Mouse (Mus musculus) ovary, postnatal 14 days (tissue): ENCODE results near the gene Csad.

Experiments used
- DNase-seq: peaks from one replicate; pipeline ENCODE4 v3.0.0; 2022; ENCODE audit warnings: low spot score

Gene Csad

DNA sequence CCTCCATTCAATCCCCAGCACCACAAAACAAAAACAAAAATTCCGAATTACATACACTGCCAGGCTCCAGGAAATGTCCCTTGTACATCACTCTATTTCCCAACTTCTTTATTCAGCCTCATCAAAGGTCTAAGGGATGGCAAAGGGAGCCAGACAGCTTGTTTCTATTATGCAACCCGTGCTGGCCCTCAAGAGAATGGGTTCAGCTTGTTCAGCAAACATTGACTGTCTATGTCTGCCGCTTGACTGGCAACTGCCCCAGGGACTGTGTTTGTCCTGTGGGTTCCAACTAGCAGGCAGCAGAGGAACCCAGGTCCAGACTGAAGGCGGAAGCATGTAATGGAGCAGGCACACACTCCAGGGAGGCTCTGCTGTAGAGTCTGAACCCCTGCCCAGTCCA is 5.7 kb downstream of the Csad start:
- no peak for DNase-seq

DNA sequence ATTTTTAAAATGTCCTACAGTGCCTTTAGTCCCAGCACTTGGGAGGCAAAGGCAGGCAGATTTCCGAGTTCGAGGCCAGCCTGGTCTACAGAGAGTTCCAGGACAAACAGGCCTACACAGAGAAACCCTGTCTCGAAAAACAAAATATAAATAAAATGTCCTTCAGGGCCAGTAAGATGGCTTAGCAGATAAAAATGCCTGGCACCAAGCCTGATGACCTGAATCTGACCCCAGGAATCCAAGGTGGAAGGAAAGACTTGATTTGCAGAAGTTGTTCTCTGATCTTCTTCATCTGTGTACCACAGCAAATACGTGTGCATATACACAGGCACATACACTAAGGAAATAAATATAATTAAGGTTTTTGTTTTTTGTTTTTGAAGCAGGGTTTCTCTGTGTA is 9.2 kb downstream of the Csad start:
- no peak for DNase-seq

DNA sequence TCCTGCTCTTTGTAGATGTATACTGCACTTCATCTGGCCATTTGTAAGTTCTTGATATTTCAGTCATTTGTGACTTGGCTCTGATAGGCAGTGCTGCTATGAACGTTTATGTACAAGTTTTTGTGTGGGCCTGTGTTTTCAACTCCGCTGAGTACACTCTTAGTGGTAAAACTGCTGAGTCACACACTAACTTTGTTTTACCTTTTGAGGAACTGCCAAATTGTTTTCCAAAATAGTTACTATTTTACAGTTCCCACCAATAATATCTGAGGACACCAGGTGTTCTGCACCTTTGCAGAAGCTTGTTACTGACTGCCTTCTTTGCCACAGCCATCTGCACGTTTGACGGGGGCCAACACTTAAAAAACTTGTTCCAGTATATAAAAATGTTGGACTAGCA is 10.1 kb downstream of the Csad start:
- no peak for DNase-seq

DNA sequence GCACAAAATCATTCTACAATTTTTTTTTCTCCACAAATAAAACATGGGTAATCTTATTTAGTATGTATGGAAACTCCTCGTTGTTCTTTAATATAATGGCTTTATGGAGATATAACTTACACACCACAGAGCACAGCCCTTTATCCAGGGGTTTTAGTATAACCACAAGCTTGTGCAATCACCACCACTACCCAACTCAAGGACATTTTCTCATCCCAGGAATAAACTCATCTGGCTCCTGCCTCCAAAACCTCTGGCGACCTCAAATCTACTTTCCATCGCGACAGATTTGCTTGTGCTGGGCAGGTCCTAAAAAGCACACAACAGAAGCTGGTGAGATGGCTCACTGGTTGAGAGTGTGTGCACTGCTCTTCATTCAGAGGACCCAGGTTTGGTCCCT is 10.9 kb downstream of the Csad start:
- DNase-seq = no peak

DNA sequence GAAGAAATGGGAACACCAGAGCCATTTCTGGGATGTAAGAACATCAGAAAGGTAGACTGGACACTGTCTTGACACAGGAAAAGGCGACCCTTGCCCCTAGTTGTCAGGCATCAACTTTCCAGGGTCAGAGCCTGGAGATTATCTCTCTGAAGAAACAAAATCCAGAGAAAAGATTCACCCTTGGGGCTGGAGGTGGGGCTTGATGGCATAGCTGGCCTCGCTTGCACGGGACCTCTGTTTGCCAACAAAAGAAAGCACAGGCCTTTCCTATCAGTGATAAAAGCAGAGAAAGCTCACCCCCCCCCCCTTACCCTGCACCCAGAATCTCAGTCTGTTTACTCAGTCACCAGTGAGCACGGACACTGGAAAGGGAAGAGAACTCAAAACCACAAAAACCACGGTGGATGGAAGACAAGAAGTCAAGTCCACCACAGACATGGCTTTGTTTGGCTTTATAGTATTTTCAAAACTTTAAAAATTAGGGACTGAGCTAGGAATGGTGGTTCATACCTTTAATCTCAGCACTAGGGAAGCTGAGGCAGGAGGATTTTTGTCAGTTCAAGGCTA is 11.6 kb downstream of the Csad start:
- no peak for DNase-seq

DNA sequence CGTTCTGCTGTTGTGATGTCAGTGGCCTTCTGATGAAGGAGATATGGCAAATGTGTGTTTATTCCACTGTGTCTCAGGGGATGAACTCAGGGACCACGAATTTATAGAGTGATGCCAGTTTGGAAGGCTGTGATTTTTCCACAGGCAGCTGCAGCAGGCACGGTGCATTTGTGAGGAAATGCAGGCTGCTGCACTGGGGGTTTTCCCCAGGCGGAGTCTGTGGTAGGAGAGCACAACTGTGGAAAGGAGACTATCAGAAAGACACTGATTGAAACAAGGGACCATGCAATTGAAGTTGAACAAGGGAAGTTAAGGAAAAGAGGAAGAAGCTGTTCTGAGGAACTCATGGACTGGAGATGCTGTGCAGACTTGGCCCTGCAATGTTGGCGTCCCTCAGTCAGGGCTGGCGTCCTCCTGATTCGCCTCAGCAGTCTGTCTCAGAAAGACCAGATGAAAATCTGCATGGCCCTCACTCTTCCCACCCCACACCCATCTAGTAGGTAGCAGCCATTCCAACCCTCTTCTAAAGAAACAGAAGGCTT is 12.2 kb downstream of the Csad start:
- no peak for DNase-seq

DNA sequence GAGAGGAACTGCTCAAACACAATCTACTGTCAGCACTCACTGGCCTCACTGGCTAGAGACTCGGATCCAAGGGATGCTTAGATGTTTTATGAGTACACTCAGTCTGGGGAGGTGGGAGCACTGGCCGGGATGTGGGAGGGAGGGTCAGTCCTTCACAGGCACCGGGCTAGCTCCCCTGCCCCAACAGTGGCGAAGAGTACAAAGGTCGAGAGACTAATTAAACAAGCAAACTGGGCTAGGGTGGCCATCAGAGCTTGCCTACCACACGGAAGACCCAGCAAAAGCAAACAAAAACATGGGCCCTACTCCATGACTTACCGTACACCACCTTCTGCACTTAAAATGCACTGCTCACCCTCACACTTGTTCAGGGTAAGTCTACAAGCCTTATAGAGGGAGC is 12.8 kb downstream of the Csad start:
- no peak for DNase-seq

DNA sequence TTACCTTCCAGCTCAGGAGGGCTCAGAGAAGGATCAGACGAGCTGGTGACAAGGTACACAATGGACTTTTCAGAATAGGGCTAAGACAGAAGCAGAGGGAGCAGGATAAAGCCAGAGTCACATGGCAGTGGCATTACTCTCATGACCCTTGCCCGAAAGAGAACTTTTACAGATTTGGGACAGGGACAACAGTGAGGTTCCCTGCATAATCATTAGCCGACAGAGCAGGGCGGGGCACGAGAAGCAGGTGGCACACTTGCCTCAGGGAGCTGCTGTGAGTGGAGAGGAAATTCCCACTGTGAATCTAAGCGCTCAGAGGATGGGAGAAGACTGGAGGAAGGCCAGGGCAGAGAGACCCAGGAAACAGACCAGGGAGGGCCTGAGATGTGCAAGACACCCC is 15.6 kb downstream of the Csad start:
- DNase-seq = no peak

DNA sequence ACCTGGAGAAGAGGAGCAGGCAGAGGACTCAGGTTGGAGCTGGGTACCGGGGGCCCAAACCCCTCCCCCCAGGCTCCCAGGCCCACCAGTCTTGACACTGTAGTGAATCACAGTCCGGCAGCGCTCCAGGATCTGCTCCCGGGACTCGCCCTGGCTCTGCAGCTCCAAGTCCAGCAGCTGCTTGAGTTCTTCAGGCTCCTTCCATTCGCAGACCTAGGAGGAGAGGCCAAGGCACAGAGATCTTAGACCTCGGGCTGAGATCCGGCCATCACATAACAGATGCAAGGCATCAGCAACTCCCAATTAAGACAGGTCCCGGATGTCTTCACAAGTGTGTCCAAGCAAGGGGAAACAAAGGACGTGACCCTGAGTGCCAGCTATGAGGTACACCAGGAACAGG is 16.4 kb downstream of the Csad start:
- DNase-seq = no peak

DNA sequence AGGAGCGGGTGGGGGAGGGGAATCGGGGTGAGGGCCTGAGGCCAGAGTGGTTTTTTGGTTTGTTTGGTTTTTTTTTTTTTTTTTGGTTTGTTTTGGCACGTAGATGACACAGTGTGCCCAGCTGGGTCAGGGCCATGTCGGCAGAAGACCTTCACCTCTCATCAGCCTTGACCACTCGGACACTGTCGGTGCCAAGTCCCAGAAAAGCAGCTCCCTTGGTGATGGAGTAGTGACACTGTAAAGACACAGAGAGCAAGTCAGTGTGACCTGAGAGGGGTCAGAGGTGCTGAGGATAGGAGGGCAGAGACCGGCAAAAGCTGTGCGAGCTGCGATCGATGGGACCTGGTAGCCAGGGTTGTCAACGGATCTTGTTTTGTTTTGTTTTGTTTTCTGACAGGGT is 18.3 kb downstream of the Csad start:
- no peak for DNase-seq

DNA sequence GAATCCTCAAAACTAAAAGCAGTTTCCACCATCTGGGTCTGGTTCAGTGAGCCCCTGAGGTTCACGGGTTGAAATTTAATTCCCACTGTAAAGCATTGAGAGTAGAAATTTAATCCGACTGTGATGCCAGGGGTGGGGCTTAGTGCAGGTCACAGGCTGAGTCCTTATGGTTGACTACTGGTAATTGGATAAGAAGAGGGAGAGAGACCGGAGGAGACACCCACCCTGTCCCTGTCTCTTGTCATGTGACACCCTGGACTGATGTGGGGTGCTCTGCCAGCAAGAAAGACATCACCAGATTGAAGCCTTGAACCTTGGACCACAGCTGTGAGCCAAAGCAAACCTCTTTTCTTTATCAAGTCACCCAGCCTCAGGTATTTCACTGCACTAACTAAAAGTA is 21.4 kb downstream of the Csad start:
- DNase-seq = no peak

DNA sequence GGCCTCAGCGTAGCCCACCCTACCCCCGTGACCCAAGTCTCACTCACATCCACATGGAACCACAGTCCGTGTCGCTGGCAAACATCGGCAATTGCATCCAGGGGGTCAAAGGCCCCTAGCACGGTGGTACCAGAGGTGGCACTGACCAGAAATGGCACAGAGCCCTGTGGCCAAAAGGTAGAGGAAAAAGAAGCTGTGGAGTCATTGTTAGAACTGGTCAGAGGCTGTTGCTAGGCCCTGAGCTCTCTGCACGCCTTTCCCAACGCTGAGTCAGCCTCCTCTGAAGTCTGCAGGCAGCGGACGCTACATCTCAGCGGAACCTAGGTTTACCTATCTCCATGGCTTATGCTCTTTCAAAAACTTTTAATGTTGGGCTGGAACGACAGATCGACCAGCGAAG is 24.6 kb downstream of the Csad start:
- no peak for DNase-seq

DNA sequence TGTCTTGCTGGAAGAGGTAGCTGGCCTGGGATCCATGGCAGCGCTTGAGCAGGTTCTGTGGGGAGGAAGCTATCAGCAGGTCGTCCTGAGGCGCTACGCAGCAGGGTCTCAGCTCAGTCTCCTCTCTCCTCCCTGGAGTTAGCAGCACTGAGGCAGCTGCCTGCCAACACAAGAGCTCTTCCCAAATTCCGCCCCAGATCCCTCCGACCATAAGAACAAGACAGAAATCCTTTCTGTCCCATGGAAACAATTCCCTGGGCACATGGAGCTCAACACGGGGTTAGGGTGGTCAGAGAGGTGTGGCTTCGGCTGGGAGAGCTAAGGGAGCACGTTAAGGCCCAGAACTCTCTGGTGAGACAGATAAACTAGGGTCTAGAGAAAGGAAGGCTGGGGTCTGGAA is 25.4 kb downstream of the Csad start:
- DNase-seq = no peak

DNA sequence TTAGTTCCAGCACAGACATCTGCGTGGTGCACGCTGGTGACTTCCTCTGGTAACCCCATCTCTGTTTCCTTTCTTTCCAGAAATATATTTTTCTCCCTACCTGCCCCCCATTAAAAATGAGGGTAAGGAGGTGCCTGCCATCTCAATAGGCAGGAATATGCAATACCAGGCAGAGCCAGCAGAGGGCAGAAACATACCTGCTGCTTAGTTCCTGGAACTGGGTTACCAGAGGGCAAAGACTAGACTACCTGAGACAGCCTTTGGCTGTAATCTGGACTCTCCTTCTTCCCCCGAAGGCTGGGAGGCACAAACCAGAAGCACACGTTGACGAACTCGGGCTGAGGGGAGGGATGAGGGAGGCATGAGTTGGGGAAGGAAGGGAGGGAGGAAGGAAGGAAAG is 26.2 kb downstream of the Csad start:
- peak; percentile 76 for DNase-seq

DNA sequence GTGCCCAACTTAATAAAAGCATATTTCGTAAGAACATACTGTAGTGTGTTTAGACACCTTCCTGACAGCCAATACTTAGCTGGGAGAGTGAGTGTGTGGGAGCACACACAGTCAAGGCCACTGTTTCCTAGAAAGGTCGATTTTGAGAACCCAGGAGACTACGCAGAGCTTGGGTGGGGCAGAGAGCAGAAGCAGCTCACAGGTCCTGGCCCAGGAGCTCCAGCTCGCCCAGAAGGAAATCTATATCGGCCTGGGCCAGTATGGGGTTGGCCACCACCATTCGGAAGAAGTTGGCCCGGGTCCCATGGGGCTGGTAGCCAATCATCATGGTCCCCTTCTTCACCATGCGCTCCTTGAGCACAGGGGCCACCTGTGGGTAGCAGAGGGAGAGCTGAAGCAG is 27.1 kb downstream of the Csad start:
- DNase-seq = no peak

DNA sequence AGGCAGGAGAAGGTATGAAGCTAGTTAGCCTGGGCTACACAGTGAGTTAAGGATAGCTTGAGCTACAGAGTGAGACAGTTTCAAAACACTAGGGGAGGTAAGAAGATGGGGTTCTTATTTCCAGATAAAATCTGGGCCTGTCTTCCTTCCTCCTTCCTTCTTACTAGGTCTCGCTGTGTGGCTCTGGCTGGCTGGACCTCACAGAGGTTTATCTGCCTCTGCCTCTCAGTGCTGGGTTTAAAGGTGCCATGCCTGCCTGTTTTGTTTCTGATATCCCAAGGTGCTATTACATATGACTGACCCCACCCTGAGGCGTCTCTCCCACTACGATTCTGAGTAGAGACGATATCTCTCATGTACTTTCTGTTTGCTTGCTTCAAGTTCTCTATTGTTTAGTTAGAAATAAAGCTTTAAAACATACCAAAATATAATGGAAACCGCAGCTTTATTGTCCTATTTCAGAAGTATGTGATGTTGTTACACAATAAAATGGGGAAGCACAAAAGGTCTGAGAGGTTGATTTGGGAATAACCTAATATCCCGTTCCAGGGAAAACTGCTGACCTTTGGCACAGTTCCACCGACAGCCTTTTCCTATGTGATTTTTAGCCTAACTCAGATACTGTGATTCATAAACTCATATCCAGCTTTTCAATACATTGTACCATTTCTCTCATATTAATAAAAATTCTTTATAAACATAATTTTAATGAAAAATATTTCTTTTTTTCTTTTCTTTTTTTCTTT is 27.8 kb downstream of the Csad start:
- no peak for DNase-seq

DNA sequence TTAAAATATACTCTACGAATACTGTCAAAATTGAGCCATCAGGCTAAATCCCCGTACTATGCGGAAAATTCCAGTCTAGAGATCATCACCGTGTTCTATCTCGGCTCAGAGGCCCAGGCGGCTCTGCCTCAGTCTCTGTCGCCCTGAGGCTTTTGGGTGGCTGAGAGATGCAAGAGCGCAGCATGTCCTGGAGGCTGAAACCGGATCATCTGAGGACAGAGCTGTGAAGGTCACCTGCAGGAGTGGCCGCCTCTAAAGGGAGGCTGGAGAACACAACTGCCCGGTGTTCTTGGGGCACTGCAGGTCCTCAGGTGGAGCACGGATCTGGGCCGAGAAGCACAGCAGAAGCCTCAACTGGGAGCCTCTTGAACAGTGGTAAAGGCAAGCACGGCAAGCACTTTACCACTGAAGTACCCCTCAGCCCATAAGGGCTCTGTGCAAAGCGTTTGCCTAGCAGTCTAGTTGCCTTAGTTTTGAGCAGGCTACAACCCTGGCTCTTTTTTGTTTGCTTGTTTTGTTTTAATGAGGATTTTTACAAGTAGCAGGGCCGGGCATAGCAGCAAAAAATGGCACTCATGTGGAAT is 28.7 kb downstream of the Csad start:
- DNase-seq = no peak

DNA sequence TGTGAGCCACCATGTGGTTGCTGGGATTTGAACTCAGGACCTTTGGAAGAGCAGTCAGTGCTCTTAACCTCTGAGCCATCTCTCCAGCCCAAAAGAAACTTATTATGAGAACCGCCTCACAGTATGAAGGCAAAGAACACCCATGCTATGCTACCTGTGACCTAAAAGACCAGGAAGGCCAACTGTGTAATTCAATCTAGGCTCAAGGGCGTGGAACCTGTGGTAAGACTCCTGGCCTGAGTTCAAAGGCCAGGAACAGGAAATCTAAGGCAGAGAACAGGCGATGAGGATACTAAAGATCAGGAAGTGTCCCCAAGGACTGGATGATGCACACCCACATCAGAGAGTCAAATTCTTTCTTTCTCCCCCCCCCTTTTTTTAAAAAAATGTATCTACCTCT is 30.9 kb downstream of the Csad start:
- no peak for DNase-seq

DNA sequence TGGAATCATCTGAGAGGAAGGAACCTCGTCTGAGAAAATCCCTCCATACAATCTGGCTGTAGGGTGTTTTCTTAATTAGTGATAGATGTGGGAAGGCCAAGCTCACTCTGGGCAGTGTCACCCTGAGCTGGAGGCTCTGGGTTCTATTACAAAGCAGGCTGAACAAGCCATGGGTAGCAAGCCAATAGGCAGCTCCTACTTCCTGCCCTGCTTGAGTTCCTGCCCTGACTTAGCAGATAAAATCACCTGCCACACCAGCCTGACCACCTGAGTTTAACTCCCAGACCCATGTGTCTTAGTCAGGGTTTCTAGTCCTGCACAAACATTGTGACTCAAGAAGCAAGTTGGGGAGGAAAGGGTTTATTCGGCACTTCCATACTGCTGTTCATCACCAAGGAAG is 35.5 kb downstream of the Csad start:
- no peak for DNase-seq

DNA sequence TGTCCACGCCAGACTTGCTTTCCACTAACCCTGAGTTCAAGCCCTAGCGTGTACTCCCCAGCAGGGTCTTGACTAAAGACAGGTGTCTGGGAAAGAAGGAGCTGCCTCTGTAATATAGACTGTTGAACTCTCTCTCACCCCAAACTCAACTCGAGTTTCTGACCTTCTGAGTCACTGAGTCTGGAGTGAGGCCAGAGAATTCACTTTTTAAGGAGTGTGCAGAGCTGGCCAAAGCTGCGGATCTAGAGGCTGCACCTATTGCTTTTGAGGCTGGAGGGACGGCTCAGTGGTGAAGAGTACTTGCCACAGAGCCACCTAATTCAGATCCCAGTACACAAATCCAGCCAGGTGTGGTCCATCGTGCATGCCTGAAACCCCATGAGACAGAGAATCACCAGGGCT is 36.9 kb downstream of the Csad start:
- no peak for DNase-seq

DNA sequence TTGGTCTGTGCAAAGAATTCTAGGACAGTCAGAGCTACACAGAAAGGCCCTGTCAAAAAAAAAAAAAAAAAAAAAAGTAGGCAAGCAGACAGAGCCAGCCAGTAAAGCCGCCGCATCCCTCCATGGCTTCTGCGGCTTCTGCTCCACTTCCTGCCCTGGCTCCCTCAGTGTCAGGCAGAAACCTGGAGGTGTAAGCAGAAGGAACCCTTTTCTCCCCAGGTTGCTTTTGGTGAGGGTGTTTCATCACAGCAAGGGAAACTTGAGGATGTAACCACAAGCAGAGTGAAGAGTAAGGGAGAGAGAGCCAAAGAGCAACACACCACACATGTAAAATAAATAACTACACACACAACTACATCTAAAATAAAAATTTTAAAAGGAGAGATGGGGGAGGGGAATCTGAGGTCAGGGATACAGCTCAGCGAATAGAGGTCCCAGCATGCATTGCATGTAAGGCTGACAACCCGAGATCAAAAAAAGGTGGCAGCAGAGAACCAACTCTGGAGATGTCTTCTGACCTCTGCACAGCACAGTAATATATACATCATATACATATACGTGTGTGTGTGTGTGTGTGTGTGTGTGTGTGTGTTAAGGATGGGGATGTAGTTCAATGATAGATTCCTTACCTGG is 38.9 kb downstream of the Csad start:
- DNase-seq = no peak

DNA sequence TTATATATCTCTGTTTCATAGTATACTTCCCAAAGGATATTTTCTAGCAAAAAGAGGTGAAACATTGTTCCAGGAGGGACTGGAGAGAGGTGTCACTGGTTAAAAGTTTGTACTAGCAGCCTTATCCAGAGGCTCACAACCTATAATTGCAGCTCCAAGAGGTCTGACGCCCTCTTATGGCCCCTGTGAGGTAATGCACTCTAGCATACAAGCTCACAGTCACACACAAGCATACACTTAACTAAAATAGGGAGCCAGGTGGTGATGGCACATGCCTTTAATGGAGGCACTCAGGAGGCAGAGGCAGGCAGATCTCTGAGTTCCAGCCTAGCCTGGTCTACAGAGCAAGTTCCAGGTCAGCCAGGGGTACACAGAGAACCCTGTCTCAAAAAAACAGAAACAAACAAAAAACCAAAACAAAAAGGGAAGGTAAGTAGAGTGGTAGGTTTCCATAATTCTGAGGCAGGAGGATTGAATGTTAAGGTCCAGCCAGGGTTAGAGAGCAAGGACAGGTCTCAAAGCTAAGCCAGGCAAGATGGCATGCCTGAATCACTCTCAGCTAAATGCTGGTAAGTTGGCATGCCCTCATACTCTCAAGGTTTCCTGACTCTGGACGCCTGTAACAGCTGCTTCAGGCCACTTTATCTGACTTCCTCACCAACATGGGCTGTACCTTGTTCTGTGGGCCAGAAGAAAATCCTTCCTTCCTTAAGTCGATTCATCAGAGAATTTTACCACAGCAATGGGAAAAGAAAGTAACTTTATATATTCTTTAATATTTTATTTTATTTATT is 40.4 kb downstream of the Csad start:
- no peak for DNase-seq
